Mouse (Mus musculus) small intestine, adult 2 months (tissue): ENCODE results near the gene Prpf18. TPM values are rescaled to one million over a fixed set of nuclear protein-coding genes. Genes with fewer than 3 reads are reported as not detected.

Source experiments
- H3K27ac ChIP-seq: fragments of 200-500 bp; 2 replicates; pipeline ENCODE4 v1.5.1; 2012; ENCODE audit warnings: low read depth, low read length, control low read depth, inconsistent platforms; ENCODE audit not compliant: insufficient read depth
- H3K27me3 ChIP-seq: fragments of 200-500 bp; 2 replicates; pipeline ENCODE4 v1.6.1; 2012; ENCODE audit warnings: mild to moderate bottlenecking, moderate library complexity, low read length, inconsistent platforms; ENCODE audit not compliant: control insufficient read depth, insufficient read depth
- H3K36me3 ChIP-seq: fragments of 200-500 bp; 2 replicates; pipeline ENCODE4 v1.6.1; 2012; ENCODE audit warnings: mild to moderate bottlenecking, low read length, control low read depth, inconsistent platforms; ENCODE audit not compliant: control insufficient read depth, insufficient read depth
- H3K4me1 ChIP-seq: fragments of 200-500 bp; 2 replicates; pipeline ENCODE4 v1.6.1; 2012; ENCODE audit warnings: low read length, inconsistent platforms, mixed read lengths; ENCODE audit not compliant: control insufficient read depth, insufficient read depth, insufficient read length
- H3K4me3 ChIP-seq: fragments of 200-500 bp; 2 replicates; pipeline ENCODE4 v1.5.1; 2012; ENCODE audit warnings: low read depth, mild to moderate bottlenecking, control low read depth, inconsistent platforms, low read length, moderate library complexity
- CTCF ChIP-seq: fragments of 200-500 bp; IDR thresholded peaks from 2 replicates; pipeline ENCODE4 v1.5.1; 2012; ENCODE audit warnings: low read depth, mild to moderate bottlenecking, control low read depth, inconsistent platforms, low read length, moderate library complexity, mixed read lengths; ENCODE audit not compliant: insufficient replicate concordance, insufficient read length; ENCODE audit errors: extremely low read depth
- POLR2A ChIP-seq: fragments of 200-500 bp; IDR thresholded peaks from 2 replicates; pipeline ENCODE4 v1.6.1; 2012; ENCODE audit warnings: low read depth, mild to moderate bottlenecking, control low read depth, inconsistent platforms, low read length, moderate library complexity
- WGBS: fragments of 180-500 bp; shearing (Covaris S2); methylation state at CpG from one replicate; pipeline ENCODE4 v1.1.7; 2018; 5-methylcytosine and 5-hydroxymethylcytosine counted together
- polyA plus RNA-seq: library from polyadenylated mRNA; depleted of rRNA; stranded (reverse); fragments of >200 nt; gene quantifications from 2 replicates; pipeline ENCODE4 v1.2.3, GENCODE M21; 2012

Prpf18 gene
- polyA plus RNA-seq, 1 experiment: 3.5 TPM

- Histone ChIP-seq H3K27me3 (no peaks in the 10 kb centered on the region), H3K4me3 (no peak overlapping the region), H3K4me1 (no peaks in the 10 kb centered on the region), H3K27ac (no peak overlapping the region), H3K36me3 (peaks cover 12% of the 10 kb centered on the region)
- no peak for TF ChIP-seq CTCF
- no peak for TF ChIP-seq POLR2A
- 91% methylated on average over 33 of the region's 33 CpGs for WGBS
Measured at GRCm38 (mm10) chr2:4603361-4603945, 48.5 kb downstream of the Prpf18 start.

GRCm38 (mm10) chr2:4601034-4601890, 50.7 kb downstream of the Prpf18 start:
- Histone ChIP-seq H3K4me3 (no peak overlapping the region), H3K27me3 (no peaks in the 10 kb centered on the region), H3K36me3 (peaks cover 9% of the 10 kb centered on the region; the same call in 1 of the 2 replicates), H3K27ac (no peak overlapping the region), H3K4me1 (no peaks in the 10 kb centered on the region)
- peak; percentile 56; the same call in 1 of the 2 replicates for TF ChIP-seq CTCF
- no peak for TF ChIP-seq POLR2A
- 56% methylated on average over 15 of the region's 15 CpGs for WGBS

DNA sequence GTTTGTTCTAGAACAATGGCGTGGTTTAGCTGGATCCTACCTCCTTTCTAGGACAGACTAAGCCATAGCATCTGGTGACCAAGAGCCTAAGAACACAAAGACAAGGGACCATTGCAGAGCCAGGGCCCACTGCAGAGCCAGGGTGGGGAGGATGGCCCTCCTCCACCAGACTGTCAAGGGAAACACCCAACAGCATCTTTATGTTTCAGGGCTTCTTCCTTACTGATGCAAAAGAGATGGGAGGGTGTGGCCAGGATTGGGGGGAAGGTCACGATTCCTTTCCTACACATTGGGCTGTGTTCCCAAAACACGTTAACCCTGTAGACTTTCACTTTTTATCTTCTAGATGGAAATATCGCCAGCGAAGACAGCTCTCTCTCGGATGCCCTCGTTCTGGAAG, 54.9 kb downstream of the Prpf18 start:
- WGBS: 90% methylated on average over 7 of the region's 7 CpGs
- Histone ChIP-seq H3K36me3 (peaks cover 10% of the 10 kb centered on the region), H3K4me3 (no peak overlapping the region), H3K27me3 (no peaks in the 10 kb centered on the region), H3K4me1 (no peaks in the 10 kb centered on the region; the same call in 1 of the 2 replicates), H3K27ac (no peak overlapping the region)
- TF ChIP-seq POLR2A (no peak), CTCF (no peak)

DNA sequence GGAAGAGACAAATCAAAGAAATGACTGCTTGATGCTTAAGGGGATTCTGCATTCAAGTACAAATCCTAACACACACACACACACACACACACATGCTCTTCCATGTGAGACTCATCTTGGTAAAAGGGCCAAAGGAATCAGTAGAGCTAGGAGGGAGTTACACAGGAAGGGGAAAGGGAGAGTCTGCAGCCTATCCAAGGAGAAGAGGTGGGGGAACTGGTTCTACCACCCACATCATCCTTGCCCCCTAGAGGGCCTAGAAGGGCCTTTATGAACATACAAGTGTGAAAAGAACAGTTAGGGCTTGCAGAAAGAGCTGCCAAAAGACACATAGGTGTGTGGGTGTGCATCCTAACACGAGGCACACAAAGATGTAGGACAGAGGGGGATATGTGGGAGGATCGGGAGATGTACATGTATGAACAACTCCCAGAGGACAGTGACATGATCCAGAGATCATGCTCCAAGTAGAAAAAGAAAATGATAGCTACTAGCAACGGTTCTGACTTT, 58.0 kb downstream of the Prpf18 start:
- no peaks in the 10 kb centered on the region; the same call in 1 of the 2 replicates for H3K4me1 ChIP-seq
- no peak overlapping the region for H3K27ac ChIP-seq
- no peaks in the 10 kb centered on the region for H3K27me3 ChIP-seq
- H3K4me3 ChIP-seq: no peak overlapping the region
- peaks cover 14% of the 10 kb centered on the region for H3K36me3 ChIP-seq
- 93% methylated on average over 3 of the region's 3 CpGs for WGBS
- TF ChIP-seq CTCF (no peak), POLR2A (no peak)

GRCm38 (mm10) chr2:4593433-4593832, 58.5 kb downstream of the Prpf18 start:
- TF ChIP-seq CTCF: no peak
- no peak for TF ChIP-seq POLR2A
- no peak overlapping the region for H3K4me3 ChIP-seq
- peaks cover 14% of the 10 kb centered on the region for H3K36me3 ChIP-seq
- no peaks in the 10 kb centered on the region for H3K27me3 ChIP-seq
- 8% methylated on average over 9 of the region's 9 CpGs for WGBS
- no peaks in the 10 kb centered on the region; the same call in 1 of the 2 replicates for H3K4me1 ChIP-seq
- H3K27ac ChIP-seq: no peak overlapping the region

GRCm38 (mm10) chr2:4592666-4593065, 59.2 kb downstream of the Prpf18 start:
- TF ChIP-seq POLR2A (no peak), CTCF (no peak)

GRCm38 (mm10) chr2:4591647-4592046, 60.3 kb downstream of the Prpf18 start:
- Histone ChIP-seq H3K36me3 (peaks cover 12% of the 10 kb centered on the region), H3K4me1 (no peaks in the 10 kb centered on the region; the same call in 1 of the 2 replicates), H3K27me3 (no peaks in the 10 kb centered on the region), H3K27ac (no peak overlapping the region), H3K4me3 (no peak overlapping the region)
- TF ChIP-seq POLR2A (no peak), CTCF (no peak)
- 82% methylated on average over 3 of the region's 3 CpGs for WGBS

More at GRCm38 (mm10) chr2:4592666-4593065, 59.2 kb downstream of the Prpf18 start:
- WGBS: 28% methylated on average over 7 of the region's 7 CpGs
- H3K27me3 ChIP-seq: no peaks in the 10 kb centered on the region
- peaks cover 14% of the 10 kb centered on the region for H3K36me3 ChIP-seq
- no peak overlapping the region for H3K4me3 ChIP-seq
- H3K27ac ChIP-seq: no peak overlapping the region
- no peaks in the 10 kb centered on the region; the same call in 1 of the 2 replicates for H3K4me1 ChIP-seq
